Mouse (Mus musculus): ENCODE measurements around the gene Slbp. TPM values are rescaled to one million over a fixed set of nuclear protein-coding genes. Genes with fewer than 3 reads are reported as not detected.

Gene Slbp
- 295 and 321 TPM in 2 replicates for polyA plus RNA-seq (2014; fragmentation: Nextera tagmentation; extraction: Ambion mirVana)

GRCm38 (mm10) chr5:33651921-33652782 is at the start of gene Slbp:
TSS of gene Slbp (minus strand) at chr5:33652574.
- Histone ChIP-seq H3K9me3 (ENCODE audit: control insufficient read depth, low read length) (no peaks in the 10 kb centered on the region), H3K9ac (ENCODE audit: low read length) (peak within 1 kb of the TSS; percentile 82), H3K4me3 (ENCODE audit: low read depth, low read length) (peak within 1 kb of the TSS; percentile 70), H3K36me3 (ENCODE audit: control insufficient read depth, insufficient read depth, low read length) (peaks cover 7% of the 10 kb centered on the region; the same call in 1 of the 2 replicates), H3K27me3 (ENCODE audit: control insufficient read depth, insufficient read depth, low read length) (no peaks in the 10 kb centered on the region), H3K4me1 (replicated peaks; ENCODE audit: control insufficient read depth, insufficient read depth, low read length) (peaks cover 25% of the 10 kb centered on the region), H3K4me2 (ENCODE audit: low read depth, low read length, severe bottlenecking) (peak within 1 kb of the TSS; percentile 79), H3K27ac (ENCODE audit: low read depth, low read length) (peak within 1 kb of the TSS; percentile 94)
- WGBS, result under 1% methylated on average over 81 of the region's 82 CpGs
- ATAC-seq (replicated peaks; ENCODE audit: low FRiP score), result peak; percentile 96
- DNase-seq (ENCODE audit: low spot score), result peak; percentile 98

GRCm38 (mm10) chr5:33701832-33702231 is 49.5 kb upstream of the Slbp start:
- DNase-seq (ENCODE audit: low spot score) (no peak), ATAC-seq (replicated peaks; ENCODE audit: low FRiP score) (no peak)
- WGBS, result 82% methylated on average over 11 of the region's 11 CpGs
- Histone ChIP-seq H3K9me3 (ENCODE audit: control insufficient read depth, low read length) (no peaks in the 10 kb centered on the region), H3K4me3 (ENCODE audit: low read depth, low read length) (no peak overlapping the region), H3K36me3 (ENCODE audit: control insufficient read depth, insufficient read depth, low read length) (no peaks in the 10 kb centered on the region), H3K4me1 (replicated peaks; ENCODE audit: control insufficient read depth, insufficient read depth, low read length) (peaks cover 56% of the 10 kb centered on the region), H3K27me3 (ENCODE audit: control insufficient read depth, insufficient read depth, low read length) (peaks cover 36% of the 10 kb centered on the region), H3K9ac (ENCODE audit: low read length) (no peak overlapping the region), H3K4me2 (ENCODE audit: low read depth, low read length, severe bottlenecking) (no peak overlapping the region), H3K27ac (ENCODE audit: low read depth, low read length) (no peak overlapping the region)

GRCm38 (mm10) chr5:33700010-33700409 is 47.6 kb upstream of the Slbp start:
- DNase-seq (ENCODE audit: low spot score) (no peak), ATAC-seq (replicated peaks; ENCODE audit: low FRiP score) (no peak)
- Histone ChIP-seq H3K9me3 (ENCODE audit: control insufficient read depth, low read length) (no peaks in the 10 kb centered on the region), H3K27me3 (ENCODE audit: control insufficient read depth, insufficient read depth, low read length) (peaks cover 44% of the 10 kb centered on the region), H3K9ac (ENCODE audit: low read length) (peak overlapping the region; percentile 5; the same call in 1 of the 2 replicates), H3K36me3 (ENCODE audit: control insufficient read depth, insufficient read depth, low read length) (no peaks in the 10 kb centered on the region), H3K27ac (ENCODE audit: low read depth, low read length) (no peak overlapping the region), H3K4me3 (ENCODE audit: low read depth, low read length) (no peak overlapping the region), H3K4me1 (replicated peaks; ENCODE audit: control insufficient read depth, insufficient read depth, low read length) (peaks cover 56% of the 10 kb centered on the region), H3K4me2 (ENCODE audit: low read depth, low read length, severe bottlenecking) (no peak overlapping the region)
- 52% methylated on average over 13 of the region's 13 CpGs for WGBS

GRCm38 (mm10) chr5:33698669-33699068 is 46.3 kb upstream of the Slbp start:
- no peak overlapping the region for H3K4me3 ChIP-seq (ENCODE audit: low read depth, low read length)

GRCm38 (mm10) chr5:33697947-33698512 is 45.7 kb upstream of the Slbp start:
- ATAC-seq (replicated peaks; ENCODE audit: low FRiP score), result peak; percentile 65
- Histone ChIP-seq H3K9me3 (ENCODE audit: control insufficient read depth, low read length) (no peaks in the 10 kb centered on the region), H3K27ac (ENCODE audit: low read depth, low read length) (peak overlapping the region; percentile 48; the same call in 1 of the 2 replicates), H3K36me3 (ENCODE audit: control insufficient read depth, insufficient read depth, low read length) (no peaks in the 10 kb centered on the region), H3K4me3 (ENCODE audit: low read depth, low read length) (no peak overlapping the region), H3K4me1 (replicated peaks; ENCODE audit: control insufficient read depth, insufficient read depth, low read length) (peaks cover 62% of the 10 kb centered on the region), H3K4me2 (ENCODE audit: low read depth, low read length, severe bottlenecking) (no peak overlapping the region), H3K27me3 (ENCODE audit: control insufficient read depth, insufficient read depth, low read length) (peaks cover 58% of the 10 kb centered on the region), H3K9ac (ENCODE audit: low read length) (no peak overlapping the region; the same call in 1 of the 2 replicates)
- peak; percentile 92 for DNase-seq (ENCODE audit: low spot score)
- 3% methylated on average over 13 of the region's 13 CpGs for WGBS

More at GRCm38 (mm10) chr5:33698669-33699068, 46.3 kb upstream of the Slbp start:
- H3K9ac ChIP-seq (ENCODE audit: low read length), result peak overlapping the region; percentile 10; the same call in 1 of the 2 replicates
- H3K9me3 ChIP-seq (ENCODE audit: control insufficient read depth, low read length), result no peaks in the 10 kb centered on the region
- DNase-seq (ENCODE audit: low spot score), result peak; percentile 53
- peaks cover 58% of the 10 kb centered on the region for H3K4me1 ChIP-seq (replicated peaks; ENCODE audit: control insufficient read depth, insufficient read depth, low read length)
- ATAC-seq (replicated peaks; ENCODE audit: low FRiP score), result no peak
- peaks cover 53% of the 10 kb centered on the region for H3K27me3 ChIP-seq (ENCODE audit: control insufficient read depth, insufficient read depth, low read length)
- H3K36me3 ChIP-seq (ENCODE audit: control insufficient read depth, insufficient read depth, low read length), result no peaks in the 10 kb centered on the region
- no peak overlapping the region for H3K4me2 ChIP-seq (ENCODE audit: low read depth, low read length, severe bottlenecking)
- H3K27ac ChIP-seq (ENCODE audit: low read depth, low read length), result peak overlapping the region; percentile 48; the same call in 1 of the 2 replicates
- WGBS, result 68% methylated on average over 5 of the region's 5 CpGs

DNA sequence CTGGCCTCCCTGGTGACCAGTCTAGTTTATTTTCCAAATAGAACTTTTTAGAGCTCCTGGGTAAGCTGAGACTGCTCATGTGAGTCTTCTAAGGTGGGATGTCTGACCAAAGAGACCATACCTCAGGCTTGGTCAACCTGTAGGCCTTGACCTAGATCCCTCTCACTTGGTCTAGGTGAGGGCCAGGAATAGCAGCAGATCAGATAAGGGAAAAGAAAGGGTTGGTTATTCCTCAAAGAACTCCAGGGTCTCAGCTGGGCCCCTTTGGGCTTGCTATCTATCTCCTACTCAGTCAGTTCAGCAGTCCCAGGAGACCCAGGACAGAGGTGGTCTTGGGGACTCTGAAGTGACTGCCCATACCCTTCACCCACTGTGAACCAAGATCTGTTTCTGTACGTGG is 45.2 kb upstream of the Slbp start:
- H3K27ac ChIP-seq (ENCODE audit: low read depth, low read length), result peak overlapping the region; percentile 25; the same call in 1 of the 2 replicates
- 12% methylated on average over 1 of the region's 1 CpGs for WGBS
- no peaks in the 10 kb centered on the region for H3K9me3 ChIP-seq (ENCODE audit: control insufficient read depth, low read length)
- H3K4me1 ChIP-seq (replicated peaks; ENCODE audit: control insufficient read depth, insufficient read depth, low read length), result peaks cover 67% of the 10 kb centered on the region
- no peak for ATAC-seq (replicated peaks; ENCODE audit: low FRiP score)
- peaks cover 61% of the 10 kb centered on the region for H3K27me3 ChIP-seq (ENCODE audit: control insufficient read depth, insufficient read depth, low read length)
- H3K4me3 ChIP-seq (ENCODE audit: low read depth, low read length), result no peak overlapping the region
- no peak overlapping the region for H3K4me2 ChIP-seq (ENCODE audit: low read depth, low read length, severe bottlenecking)
- H3K36me3 ChIP-seq (ENCODE audit: control insufficient read depth, insufficient read depth, low read length), result no peaks in the 10 kb centered on the region
- H3K9ac ChIP-seq (ENCODE audit: low read length), result no peak overlapping the region
- no peak for DNase-seq (ENCODE audit: low spot score)

DNA sequence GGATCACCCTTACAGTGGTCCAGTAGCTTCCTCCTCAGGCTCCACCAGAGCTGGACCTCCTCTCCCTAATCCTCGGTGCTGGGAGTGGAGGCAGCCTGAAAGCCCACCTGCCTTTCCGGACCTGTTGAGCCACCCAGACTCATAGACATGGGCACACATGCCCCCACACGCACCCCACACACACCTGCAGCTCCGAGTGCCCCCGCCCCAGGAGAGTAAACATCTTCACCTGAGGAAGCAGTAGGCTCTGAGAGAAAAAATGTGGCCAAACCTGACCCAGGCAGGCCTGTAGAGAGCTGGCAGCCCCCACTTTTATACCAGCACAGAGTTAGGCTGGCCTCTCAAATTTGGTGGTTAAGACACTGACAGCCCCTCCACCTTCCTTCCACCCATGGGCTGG is 44.1 kb upstream of the Slbp start:
- H3K27me3 ChIP-seq (ENCODE audit: control insufficient read depth, insufficient read depth, low read length), result peaks cover 53% of the 10 kb centered on the region
- peak overlapping the region; percentile 23; the same call in 1 of the 2 replicates for H3K9ac ChIP-seq (ENCODE audit: low read length)
- DNase-seq (ENCODE audit: low spot score), result peak; percentile 56
- no peaks in the 10 kb centered on the region for H3K36me3 ChIP-seq (ENCODE audit: control insufficient read depth, insufficient read depth, low read length)
- H3K9me3 ChIP-seq (ENCODE audit: control insufficient read depth, low read length), result no peaks in the 10 kb centered on the region
- ATAC-seq (replicated peaks; ENCODE audit: low FRiP score), result no peak
- no peak overlapping the region for H3K4me2 ChIP-seq (ENCODE audit: low read depth, low read length, severe bottlenecking)
- H3K4me3 ChIP-seq (ENCODE audit: low read depth, low read length), result no peak overlapping the region
- peaks cover 76% of the 10 kb centered on the region for H3K4me1 ChIP-seq (replicated peaks; ENCODE audit: control insufficient read depth, insufficient read depth, low read length)
- 37% methylated on average over 5 of the region's 5 CpGs for WGBS
- peak overlapping the region; percentile 83; the same call in 1 of the 2 replicates for H3K27ac ChIP-seq (ENCODE audit: low read depth, low read length)

GRCm38 (mm10) chr5:33695718-33696121 is 43.3 kb upstream of the Slbp start:
- Histone ChIP-seq H3K36me3 (ENCODE audit: control insufficient read depth, insufficient read depth, low read length) (no peaks in the 10 kb centered on the region), H3K27ac (ENCODE audit: low read depth, low read length) (peak overlapping the region; percentile 83), H3K27me3 (ENCODE audit: control insufficient read depth, insufficient read depth, low read length) (peaks cover 50% of the 10 kb centered on the region), H3K4me1 (replicated peaks; ENCODE audit: control insufficient read depth, insufficient read depth, low read length) (peaks cover 76% of the 10 kb centered on the region), H3K4me3 (ENCODE audit: low read depth, low read length) (peak overlapping the region; percentile 27), H3K4me2 (ENCODE audit: low read depth, low read length, severe bottlenecking) (peak overlapping the region; percentile 77), H3K9ac (ENCODE audit: low read length) (peak overlapping the region; percentile 60), H3K9me3 (ENCODE audit: control insufficient read depth, low read length) (no peaks in the 10 kb centered on the region)
- ATAC-seq (replicated peaks; ENCODE audit: low FRiP score) (no peak), DNase-seq (ENCODE audit: low spot score) (no peak)
- WGBS, result 0% methylated on average over 24 of the region's 24 CpGs
